In the genomic region with DNA sequence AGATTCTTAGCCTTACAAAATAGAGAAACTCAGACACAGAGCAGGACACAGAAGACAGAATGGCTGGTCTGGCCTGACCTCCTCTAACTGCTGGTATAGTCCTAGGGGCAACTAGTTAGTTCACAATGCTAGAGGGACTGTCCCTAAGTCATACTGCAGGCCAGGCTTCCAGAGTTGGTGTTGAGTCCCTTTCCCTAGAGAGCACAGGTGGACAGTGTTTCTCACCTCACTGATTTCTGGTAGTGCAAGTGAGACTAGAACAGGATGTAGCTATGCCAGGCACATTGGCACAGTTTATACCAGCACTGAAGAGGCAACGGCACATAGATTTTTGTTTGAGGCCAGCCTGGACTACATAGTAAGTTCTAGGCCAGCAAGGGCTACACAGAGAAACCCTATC, we compare ENCODE assay signal across 16 mouse cellular contexts.
"Had no signal": no experiment of that assay in that cellular context is flagged by ENCODE, and none has a peak within 500 bp of the region (broad histone marks: within the 10 kb centered on the region; RNA-seq: fewer than 3 reads in every experiment).

No protein-coding gene starts in this region.

- H3K27me3 ChIP-seq: megakaryocyte, embryonic 14.5 days; midbrain, embryonic 15.5 days had no signal

- H3K9ac ChIP-seq: liver, postnatal 0 days; lung, embryonic 15.5 days; midbrain, embryonic 13.5 days; midbrain, embryonic 15.5 days; neural tube, embryonic 12.5 days had no signal

- H3K4me2 ChIP-seq: lung, embryonic 15.5 days; midbrain, embryonic 11.5 days; midbrain, embryonic 13.5 days; midbrain, embryonic 15.5 days; neural tube, embryonic 12.5 days had no signal

- H3K9me3 ChIP-seq: lung, embryonic 15.5 days; megakaryocyte, embryonic 14.5 days; midbrain, embryonic 13.5 days; midbrain, embryonic 15.5 days; neural tube, embryonic 12.5 days had no signal

- ATAC-seq: liver, postnatal 0 days; lung, postnatal 0 days; midbrain, embryonic 13.5 days; midbrain, embryonic 15.5 days had no signal

- H3K27ac ChIP-seq: lung, embryonic 15.5 days; macrophage; midbrain, embryonic 13.5 days; midbrain, embryonic 15.5 days; neural tube, embryonic 12.5 days had no signal

- H3K4me3 ChIP-seq: lung, embryonic 15.5 days; megakaryocyte, embryonic 14.5 days; midbrain, embryonic 13.5 days; midbrain, embryonic 15.5 days; neural tube, embryonic 12.5 days had no signal

- DNase-seq: liver, postnatal 0 days; lung, adult 2 months; lung, postnatal 14 days; lung, postnatal 36 days; right cerebral cortex, postnatal 14 days; thymus, adult 18-20 months; thymus, postnatal 14 days; thymus, postnatal 36 days had no signal
